Mouse (Mus musculus): Measurements from ENCODE around the gene Orm1. TPM values are rescaled to one million over a fixed set of nuclear protein-coding genes. Genes with fewer than 3 reads are reported as not detected.

Orm1 gene
- polyA plus RNA-seq, 1 experiment from 2014 or later, result not detected

DNA sequence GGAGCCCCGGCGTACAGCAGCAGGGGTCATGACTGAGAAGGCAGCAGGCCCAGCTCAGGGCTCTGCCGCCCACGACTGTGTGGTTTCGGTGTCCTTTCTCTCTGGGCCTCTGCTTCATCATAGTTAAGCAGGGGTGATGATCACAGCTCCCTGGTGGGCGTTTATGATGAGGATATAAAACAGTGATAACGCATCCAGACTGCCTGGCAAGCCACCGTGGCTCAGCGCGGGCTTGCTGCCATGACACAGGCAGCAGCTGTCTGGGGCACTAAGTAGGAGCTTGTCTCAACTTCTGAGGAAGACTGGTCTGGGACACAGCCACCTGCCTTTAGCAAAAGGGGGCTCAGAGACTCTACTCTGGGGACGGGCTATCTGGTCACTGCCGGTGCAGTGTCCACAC lies 39.1 kb downstream of the Orm1 start:
- Histone ChIP-seq H3K9me3 (ENCODE audit: control insufficient read depth, low read length) (no peaks in the 10 kb centered on the region), H3K4me2 (ENCODE audit: low read depth, severe bottlenecking) (no peak overlapping the region), H3K4me3 (ENCODE audit: low read depth, low read length) (no peak overlapping the region), H3K36me3 (ENCODE audit: control insufficient read depth, insufficient read depth, low read length) (peaks cover 18% of the 10 kb centered on the region), H3K9ac (ENCODE audit: low read length) (no peak overlapping the region), H3K27me3 (ENCODE audit: control insufficient read depth, insufficient read depth, low read length) (no peaks in the 10 kb centered on the region), H3K27ac (replicated peaks; ENCODE audit: low read depth, low read length) (no peak overlapping the region), H3K4me1 (ENCODE audit: control insufficient read depth, insufficient read depth, low read length) (no peaks in the 10 kb centered on the region)
- no peak for ATAC-seq (ENCODE audit: insufficient number of reproducible peaks, low FRiP score, low TSS enrichment, low read depth)
- no peak for DNase-seq (ENCODE audit: low spot score)
- WGBS, result 82% methylated on average over 12 of the region's 12 CpGs

DNA sequence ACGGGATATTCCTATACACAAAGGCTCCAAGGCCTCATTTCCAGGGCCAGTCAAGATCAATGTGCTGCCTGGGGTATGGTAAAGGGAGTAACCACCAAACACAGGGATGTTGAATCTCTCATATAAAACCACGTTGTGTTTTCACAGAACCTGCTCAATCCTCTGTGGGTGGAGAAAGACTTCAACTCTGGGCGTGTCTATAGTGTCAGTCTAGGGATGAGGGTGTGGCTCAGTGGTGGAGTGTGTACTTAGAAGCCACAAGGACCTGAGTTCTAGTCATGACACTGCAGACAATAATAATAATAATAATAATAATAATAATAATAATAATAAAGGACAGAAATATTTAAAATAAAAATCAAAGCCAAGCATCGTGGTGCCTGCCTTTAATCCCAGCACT lies 39.9 kb downstream of the Orm1 start:
- Histone ChIP-seq H3K36me3 (ENCODE audit: control insufficient read depth, insufficient read depth, low read length) (peaks cover 15% of the 10 kb centered on the region), H3K9ac (ENCODE audit: low read length) (no peak overlapping the region), H3K9me3 (ENCODE audit: control insufficient read depth, low read length) (no peaks in the 10 kb centered on the region), H3K4me2 (ENCODE audit: low read depth, severe bottlenecking) (no peak overlapping the region), H3K27ac (replicated peaks; ENCODE audit: low read depth, low read length) (no peak overlapping the region), H3K4me3 (ENCODE audit: low read depth, low read length) (no peak overlapping the region), H3K4me1 (ENCODE audit: control insufficient read depth, insufficient read depth, low read length) (peaks cover 2% of the 10 kb centered on the region), H3K27me3 (ENCODE audit: control insufficient read depth, insufficient read depth, low read length) (no peaks in the 10 kb centered on the region)
- no peak for ATAC-seq (ENCODE audit: insufficient number of reproducible peaks, low FRiP score, low TSS enrichment, low read depth)
- no peak for DNase-seq (ENCODE audit: low spot score)
- WGBS, result 91% methylated on average over 4 of the region's 4 CpGs

GRCm38 (mm10) chr4:63385253-63385652 lies 40.9 kb downstream of the Orm1 start:
- Histone ChIP-seq H3K4me2 (ENCODE audit: low read depth, severe bottlenecking) (no peak overlapping the region), H3K9me3 (ENCODE audit: control insufficient read depth, low read length) (no peaks in the 10 kb centered on the region), H3K4me1 (ENCODE audit: control insufficient read depth, insufficient read depth, low read length) (peaks cover 6% of the 10 kb centered on the region), H3K9ac (ENCODE audit: low read length) (no peak overlapping the region), H3K27ac (replicated peaks; ENCODE audit: low read depth, low read length) (no peak overlapping the region), H3K27me3 (ENCODE audit: control insufficient read depth, insufficient read depth, low read length) (no peaks in the 10 kb centered on the region), H3K36me3 (ENCODE audit: control insufficient read depth, insufficient read depth, low read length) (peaks cover 10% of the 10 kb centered on the region; the same call in 1 of the 2 replicates), H3K4me3 (ENCODE audit: low read depth, low read length) (no peak overlapping the region)
- 88% methylated on average over 3 of the region's 3 CpGs for WGBS
- no peak for DNase-seq (ENCODE audit: low spot score)
- ATAC-seq (ENCODE audit: insufficient number of reproducible peaks, low FRiP score, low TSS enrichment, low read depth), result no peak

DNA sequence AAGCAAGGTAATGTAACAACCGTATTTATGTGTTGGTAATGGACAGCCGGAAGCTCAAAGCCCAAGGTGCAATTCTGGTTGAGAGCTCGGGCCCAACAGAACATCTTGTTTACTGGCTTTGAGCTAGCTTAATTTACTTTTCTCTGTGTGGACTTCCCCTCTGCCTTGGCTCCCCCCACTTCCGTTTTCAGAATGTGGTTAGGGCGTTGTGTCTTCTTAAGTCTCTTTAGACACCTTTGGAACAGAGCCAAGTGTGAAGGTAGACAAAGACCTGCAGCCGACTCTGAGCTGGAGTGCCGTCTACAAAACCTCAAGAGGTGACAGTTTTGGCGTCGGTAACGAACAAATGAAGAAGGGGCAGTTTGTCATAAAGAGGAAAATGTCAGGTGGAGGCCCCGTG lies 41.4 kb downstream of the Orm1 start:
- Histone ChIP-seq H3K36me3 (ENCODE audit: control insufficient read depth, insufficient read depth, low read length) (peaks cover 7% of the 10 kb centered on the region; the same call in 1 of the 2 replicates), H3K4me1 (ENCODE audit: control insufficient read depth, insufficient read depth, low read length) (peaks cover 6% of the 10 kb centered on the region), H3K27me3 (ENCODE audit: control insufficient read depth, insufficient read depth, low read length) (no peaks in the 10 kb centered on the region), H3K4me3 (ENCODE audit: low read depth, low read length) (no peak overlapping the region), H3K27ac (replicated peaks; ENCODE audit: low read depth, low read length) (no peak overlapping the region), H3K9ac (ENCODE audit: low read length) (no peak overlapping the region), H3K4me2 (ENCODE audit: low read depth, severe bottlenecking) (no peak overlapping the region), H3K9me3 (ENCODE audit: control insufficient read depth, low read length) (no peaks in the 10 kb centered on the region)
- ATAC-seq (ENCODE audit: insufficient number of reproducible peaks, low FRiP score, low TSS enrichment, low read depth), result no peak
- DNase-seq (ENCODE audit: low spot score), result no peak
- WGBS, result 85% methylated on average over 11 of the region's 11 CpGs

- no peak overlapping the region for H3K4me2 ChIP-seq (ENCODE audit: low read depth, severe bottlenecking)
- H3K36me3 ChIP-seq (ENCODE audit: control insufficient read depth, insufficient read depth, low read length), result peaks cover 5% of the 10 kb centered on the region; the same call in 1 of the 2 replicates
- 79% methylated on average over 6 of the region's 6 CpGs for WGBS
- no peak overlapping the region for H3K4me3 ChIP-seq (ENCODE audit: low read depth, low read length)
- no peak overlapping the region for H3K27ac ChIP-seq (replicated peaks; ENCODE audit: low read depth, low read length)
- H3K9ac ChIP-seq (ENCODE audit: low read length), result no peak overlapping the region
- H3K27me3 ChIP-seq (ENCODE audit: control insufficient read depth, insufficient read depth, low read length), result no peaks in the 10 kb centered on the region
- no peaks in the 10 kb centered on the region for H3K9me3 ChIP-seq (ENCODE audit: control insufficient read depth, low read length)
- H3K4me1 ChIP-seq (ENCODE audit: control insufficient read depth, insufficient read depth, low read length), result peaks cover 6% of the 10 kb centered on the region
- no peak for DNase-seq (ENCODE audit: low spot score)
- no peak for ATAC-seq (ENCODE audit: insufficient number of reproducible peaks, low FRiP score, low TSS enrichment, low read depth)
Measured at GRCm38 (mm10) chr4:63388029-63388428, 43.7 kb downstream of the Orm1 start.

DNA sequence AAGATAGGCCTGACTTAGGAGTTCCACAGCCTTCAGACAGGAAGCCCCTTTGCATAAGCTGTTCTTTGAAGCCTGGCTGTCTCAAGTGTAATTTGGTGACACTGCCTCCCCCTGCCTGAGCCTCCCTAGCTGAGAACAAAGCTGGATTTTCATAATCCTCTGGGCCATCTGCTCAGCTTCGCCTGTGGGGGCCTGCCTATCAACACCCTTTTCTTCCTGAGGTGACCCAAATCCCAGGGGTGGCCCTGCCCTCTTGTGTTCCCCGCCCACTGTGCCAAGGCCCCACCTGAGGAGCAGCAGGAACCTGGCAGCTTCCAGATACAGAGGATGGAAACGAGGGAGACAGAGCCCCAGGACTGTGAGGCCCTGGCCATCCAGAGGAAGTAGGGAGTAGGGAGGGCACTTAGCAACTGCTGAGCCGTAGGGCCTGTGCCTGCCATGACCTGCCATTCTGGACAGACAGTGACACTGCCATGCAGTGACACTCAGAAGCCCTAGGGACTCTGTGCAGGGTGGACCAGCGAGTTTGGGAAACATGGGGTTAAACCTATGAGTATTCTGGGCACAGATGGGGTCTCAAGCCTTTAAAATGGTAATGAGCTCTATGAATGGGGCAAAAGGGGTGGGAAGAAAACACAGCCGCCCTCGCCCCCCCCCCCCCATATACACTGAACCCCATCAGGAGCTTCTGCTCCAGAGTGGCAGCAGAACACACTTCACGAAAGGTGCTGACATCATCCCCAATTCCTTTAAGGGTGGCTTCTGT lies 44.9 kb downstream of the Orm1 start:
- Histone ChIP-seq H3K27me3 (ENCODE audit: control insufficient read depth, insufficient read depth, low read length) (no peaks in the 10 kb centered on the region), H3K4me1 (ENCODE audit: control insufficient read depth, insufficient read depth, low read length) (peaks cover 6% of the 10 kb centered on the region), H3K36me3 (ENCODE audit: control insufficient read depth, insufficient read depth, low read length) (peaks cover 11% of the 10 kb centered on the region; the same call in 1 of the 2 replicates), H3K4me3 (ENCODE audit: low read depth, low read length) (no peak overlapping the region), H3K9ac (ENCODE audit: low read length) (no peak overlapping the region), H3K9me3 (ENCODE audit: control insufficient read depth, low read length) (no peaks in the 10 kb centered on the region), H3K4me2 (ENCODE audit: low read depth, severe bottlenecking) (no peak overlapping the region), H3K27ac (replicated peaks; ENCODE audit: low read depth, low read length) (no peak overlapping the region)
- DNase-seq (ENCODE audit: low spot score) (no peak), ATAC-seq (ENCODE audit: insufficient number of reproducible peaks, low FRiP score, low TSS enrichment, low read depth) (no peak)
- 45% methylated on average over 8 of the region's 8 CpGs for WGBS

GRCm38 (mm10) chr4:63389887-63390528 lies 45.6 kb downstream of the Orm1 start:
- Histone ChIP-seq H3K9ac (ENCODE audit: low read length) (no peak overlapping the region), H3K36me3 (ENCODE audit: control insufficient read depth, insufficient read depth, low read length) (peaks cover 12% of the 10 kb centered on the region; the same call in 1 of the 2 replicates), H3K27ac (replicated peaks; ENCODE audit: low read depth, low read length) (no peak overlapping the region), H3K4me2 (ENCODE audit: low read depth, severe bottlenecking) (no peak overlapping the region), H3K27me3 (ENCODE audit: control insufficient read depth, insufficient read depth, low read length) (no peaks in the 10 kb centered on the region), H3K4me3 (ENCODE audit: low read depth, low read length) (no peak overlapping the region), H3K4me1 (ENCODE audit: control insufficient read depth, insufficient read depth, low read length) (peaks cover 6% of the 10 kb centered on the region), H3K9me3 (ENCODE audit: control insufficient read depth, low read length) (no peaks in the 10 kb centered on the region)
- DNase-seq (ENCODE audit: low spot score) (no peak), ATAC-seq (ENCODE audit: insufficient number of reproducible peaks, low FRiP score, low TSS enrichment, low read depth) (no peak)
- WGBS, result 64% methylated on average over 11 of the region's 11 CpGs

- Histone ChIP-seq H3K9ac (ENCODE audit: low read length) (no peak overlapping the region), H3K4me1 (ENCODE audit: control insufficient read depth, insufficient read depth, low read length) (peaks cover 6% of the 10 kb centered on the region), H3K27ac (replicated peaks; ENCODE audit: low read depth, low read length) (no peak overlapping the region), H3K4me2 (ENCODE audit: low read depth, severe bottlenecking) (no peak overlapping the region), H3K27me3 (ENCODE audit: control insufficient read depth, insufficient read depth, low read length) (no peaks in the 10 kb centered on the region), H3K36me3 (ENCODE audit: control insufficient read depth, insufficient read depth, low read length) (peaks cover 15% of the 10 kb centered on the region; the same call in 1 of the 2 replicates), H3K9me3 (ENCODE audit: control insufficient read depth, low read length) (no peaks in the 10 kb centered on the region), H3K4me3 (ENCODE audit: low read depth, low read length) (no peak overlapping the region)
- ATAC-seq (ENCODE audit: insufficient number of reproducible peaks, low FRiP score, low TSS enrichment, low read depth), result no peak
- DNase-seq (ENCODE audit: low spot score), result no peak
- 80% methylated on average over 6 of the region's 6 CpGs for WGBS
Measured at GRCm38 (mm10) chr4:63391322-63391721, 47.0 kb downstream of the Orm1 start.

Data from limb, embryonic 11.5 days (tissue).